Comparison of ENCODE assay signal across 8 mouse cellular contexts in the genomic region with DNA sequence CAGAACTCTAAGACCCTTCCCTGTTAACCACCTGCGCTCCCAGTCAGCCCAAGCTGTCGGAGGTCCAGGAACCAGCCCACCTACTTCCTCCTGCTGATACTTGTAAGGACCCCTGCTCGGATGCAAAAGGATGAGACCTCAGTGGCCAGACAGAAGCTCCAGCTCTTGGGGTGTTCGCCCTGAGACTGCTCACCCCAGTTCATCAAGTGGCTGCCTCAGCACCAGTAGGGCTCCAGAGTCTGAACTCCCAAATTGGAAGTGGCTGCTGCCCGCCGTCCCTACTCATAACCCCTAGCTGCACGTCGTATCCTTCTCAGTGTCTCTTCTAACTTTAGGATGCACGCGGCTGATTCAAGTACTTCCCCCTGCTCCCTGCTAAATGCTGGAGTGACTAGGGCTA. TPM values are rescaled to one million over a fixed set of nuclear protein-coding genes. Genes with fewer than 3 reads are reported as not detected.
DNase-seq lines count a peak whose midpoint lies in the region; ATAC-seq and TF ChIP-seq lines count a peak whose summit lies in the region.

No protein-coding gene starts in this region.

- H3K4me3 ChIP-seq in E14TG2a.4 (replicated peaks; ENCODE audit: low read length): peak overlapping the region; percentile 80

- peaks cover 60% of the 10 kb centered on the region for H3K4me1 ChIP-seq in E14TG2a.4 (replicated peaks; ENCODE audit: low read depth, low read length)

- no peaks in the 10 kb centered on the region for H3K9me3 ChIP-seq in E14TG2a.4 (ENCODE audit: low read length)

- DNase-seq in heart, adult 11 months: peak; percentile 64
- DNase-seq in heart, postnatal 36 days: no peak
- no peak for DNase-seq in spleen, adult 18-20 months
- DNase-seq in T-cell, adult 2 months (ENCODE audit: low spot score): no peak

- intact Hi-C loops in heart, postnatal 36 days (cut with DNase I): no loop called here

- ATAC-seq in hematopoietic stem cell, adult 5-6 weeks (replicated peaks in 1 of 2; ENCODE audit: insufficient read depth in 1 of 2, low FRiP score in 2 of 2, low TSS enrichment in 1 of 2, low read depth in 1 of 2, poor library complexity in 2 of 2, severe bottlenecking in 2 of 2): peak; percentile 34 to 39; a peak in 3 of 4 replicates
- 0 out of 2 replicates have a peak, but pooled peaks have one; percentile 31 for ATAC-seq in megakaryocyte progenitor cell, adult 5-6 weeks (replicated peaks; ENCODE audit: poor library complexity)
- ATAC-seq in megakaryocyte-erythroid progenitor cell, adult 5-6 weeks (replicated peaks; ENCODE audit: low FRiP score, low TSS enrichment, poor library complexity, severe bottlenecking): no peak

- peaks cover 32% of the 10 kb centered on the region for H3K27me3 ChIP-seq in E14TG2a.4 (ENCODE audit: insufficient read depth, low read length)

- H3K36me3 ChIP-seq in E14TG2a.4 (ENCODE audit: insufficient read depth, low read length): no peaks in the 10 kb centered on the region

- TF ChIP-seq CTCF in E14TG2a.4 (conservative IDR thresholded peaks at IDR 0.05; ENCODE audit: low read length): no peak

RNA-seq across cellular contexts. Expression of gene Fam19a4, which starts 0.6 kb away (rescaled TPM):
- total RNA-seq in heart, postnatal 36 days (2021): not detected
- not detected in 2 replicates for total RNA-seq in hematopoietic stem cell, adult 5-6 weeks (2017)
- total RNA-seq in megakaryocyte progenitor cell, adult 5-6 weeks (2015): not detected in 2 replicates
- total RNA-seq in megakaryocyte progenitor cell, adult 5-6 weeks (2017): 0.33 TPM in 1 of 2 replicates, not detected in the other
- not detected in 2 replicates for total RNA-seq in megakaryocyte-erythroid progenitor cell, adult 5-6 weeks (2014; fragmentation: Nextera tagmentation)
- not detected in 2 replicates for total RNA-seq in megakaryocyte-erythroid progenitor cell, adult 5-6 weeks (2017)
